Mouse (Mus musculus) embryonic facial prominence, embryonic 14.5 days (tissue): ENCODE data around the gene Prap1. TPM values are rescaled to one million over a fixed set of nuclear protein-coding genes. Genes with fewer than 3 reads are reported as not detected.

Experiments
- ATAC-seq: fragments of 200-750 bp; cut with Nextera tagmentation; 2 replicates; pipeline ENCODE4 v1.8.0; 2017; ENCODE audit warnings: low read depth, moderate number of reproducible peaks, moderate TSS enrichment
- DNase-seq: peaks from one replicate; pipeline ENCODE4 v3.0.0-alpha.2; 2015; ENCODE audit warnings: low spot score
- H3K27ac ChIP-seq: fragments of 300-500 bp; sonication (generic); replicated peaks from 2 replicates; pipeline ENCODE4 v1.5.1; 2014; ENCODE audit warnings: low read depth, mild to moderate bottlenecking, low read length, moderate library complexity
- H3K27me3 ChIP-seq: fragments of 300-500 bp; sonication (generic); replicated peaks from 2 replicates; pipeline ENCODE4 v1.6.1; 2014; ENCODE audit warnings: low read length; ENCODE audit not compliant: control insufficient read depth, insufficient read depth
- H3K36me3 ChIP-seq: fragments of 300-500 bp; sonication (generic); 2 replicates; pipeline ENCODE4 v1.6.1; 2014; ENCODE audit warnings: low read length, mixed read lengths; ENCODE audit not compliant: control insufficient read depth, insufficient read depth
- H3K4me1 ChIP-seq: fragments of 300-500 bp; sonication (generic); 2 replicates; pipeline ENCODE4 v1.6.1; 2014; ENCODE audit warnings: antibody characterized with exemption, low read length; ENCODE audit not compliant: control insufficient read depth, insufficient read depth
- H3K4me2 ChIP-seq: fragments of 300-500 bp; sonication (generic); 2 replicates; pipeline ENCODE4 v1.6.1; 2014; ENCODE audit warnings: low read depth, mild to moderate bottlenecking, low read length, moderate library complexity, mixed read lengths
- H3K4me3 ChIP-seq: fragments of 300-500 bp; sonication (generic); 2 replicates; pipeline ENCODE4 v1.5.1; 2014; ENCODE audit warnings: low read depth, mild to moderate bottlenecking, low read length
- H3K9ac ChIP-seq: fragments of 300-500 bp; sonication (generic); 2 replicates; pipeline ENCODE4 v1.6.1; 2014; ENCODE audit warnings: low read depth, mild to moderate bottlenecking, low read length, moderate library complexity, mixed read lengths
- H3K9me3 ChIP-seq: fragments of 300-500 bp; sonication (generic); 2 replicates; pipeline ENCODE4 v1.6.1; 2016; ENCODE audit warnings: low read length; ENCODE audit not compliant: control insufficient read depth
- WGBS: fragments of 180-500 bp; shearing (Covaris S2); extraction: QIAGEN DNeasy Blood & Tissue Kit; methylation state at CpG from one replicate; pipeline ENCODE4 v1.1.7; 2014; 5-methylcytosine and 5-hydroxymethylcytosine counted together
- polyA plus RNA-seq: library from polyadenylated mRNA; unstranded; fragments of >200 nt; fragmentation: Nextera tagmentation; extraction: Ambion mirVana; gene quantifications from 2 replicates; pipeline ENCODE4 v1.2.1, GENCODE M21; 2014

Prap1 gene
- polyA plus RNA-seq, 1 experiment from 2014 or later, result 0.60 TPM

GRCm38 (mm10) chr7:140098466-140098865 lies 5.3 kb downstream of the Prap1 start:
- Histone ChIP-seq H3K4me2 (no peak overlapping the region), H3K4me3 (no peak overlapping the region), H3K4me1 (peaks cover 5% of the 10 kb centered on the region; the same call in 1 of the 2 replicates), H3K27me3 (no peaks in the 10 kb centered on the region), H3K36me3 (no peaks in the 10 kb centered on the region), H3K27ac (no peak overlapping the region), H3K9ac (no peak overlapping the region), H3K9me3 (no peaks in the 10 kb centered on the region)
- ATAC-seq, result no peak
- 100% methylated on average over 1 of the region's 1 CpGs for WGBS
- DNase-seq, result no peak

- DNase-seq (no peak), ATAC-seq (0 out of 2 replicates have a peak, but pooled peaks have one; percentile 16)
- Histone ChIP-seq H3K27ac (no peak overlapping the region), H3K36me3 (peaks cover 17% of the 10 kb centered on the region), H3K27me3 (no peaks in the 10 kb centered on the region), H3K9me3 (no peaks in the 10 kb centered on the region), H3K4me3 (peak overlapping the region; percentile 48), H3K9ac (peak overlapping the region; percentile 67), H3K4me2 (peak overlapping the region; percentile 76), H3K4me1 (peaks cover 5% of the 10 kb centered on the region; the same call in 1 of the 2 replicates)
- WGBS, result 74% methylated on average over 10 of the region's 10 CpGs
Measured at GRCm38 (mm10) chr7:140101498-140101897, 8.3 kb downstream of the Prap1 start.

- DNase-seq, result peak; percentile 89
- H3K27me3 ChIP-seq, result no peaks in the 10 kb centered on the region
- peak within 1 kb of the TSS; percentile 67 for H3K9ac ChIP-seq
- peak within 1 kb of the TSS; percentile 48 for H3K4me3 ChIP-seq
- no peak within 1 kb of the TSS for H3K27ac ChIP-seq
- ATAC-seq, result peak; percentile 94
- WGBS, result under 1% methylated on average over 26 of the region's 30 CpGs
- H3K4me1 ChIP-seq, result peaks cover 5% of the 10 kb centered on the region; the same call in 1 of the 2 replicates
- peak within 1 kb of the TSS; percentile 76 for H3K4me2 ChIP-seq
- peaks cover 22% of the 10 kb centered on the region for H3K36me3 ChIP-seq
- no peaks in the 10 kb centered on the region for H3K9me3 ChIP-seq
Measured at GRCm38 (mm10) chr7:140101993-140102860, 9.0 kb downstream of the Prap1 start, which contains the start of gene Fuom. Gene Fuom, minus strand, starts transcription at chr7:140102441.

- no peak for ATAC-seq
- Histone ChIP-seq H3K4me1 (peaks cover 5% of the 10 kb centered on the region; the same call in 1 of the 2 replicates), H3K27ac (no peak overlapping the region), H3K9me3 (no peaks in the 10 kb centered on the region), H3K36me3 (peaks cover 40% of the 10 kb centered on the region), H3K27me3 (no peaks in the 10 kb centered on the region), H3K4me3 (no peak overlapping the region), H3K4me2 (no peak overlapping the region), H3K9ac (no peak overlapping the region)
- DNase-seq, result no peak
- 55% methylated on average over 4 of the region's 4 CpGs for WGBS
Measured at GRCm38 (mm10) chr7:140104009-140104408, 10.8 kb downstream of the Prap1 start.

GRCm38 (mm10) chr7:140111943-140112342 lies 18.7 kb downstream of the Prap1 start:
- Histone ChIP-seq H3K9me3 (no peaks in the 10 kb centered on the region), H3K27ac (no peak overlapping the region), H3K4me3 (no peak overlapping the region), H3K4me1 (no peaks in the 10 kb centered on the region), H3K9ac (no peak overlapping the region), H3K27me3 (no peaks in the 10 kb centered on the region), H3K4me2 (no peak overlapping the region), H3K36me3 (peaks cover 56% of the 10 kb centered on the region)
- WGBS, result 61% methylated on average over 3 of the region's 3 CpGs
- peak; percentile 63 for DNase-seq
- peak; percentile 34; the same call in 1 of the 2 replicates for ATAC-seq

- no peaks in the 10 kb centered on the region for H3K4me1 ChIP-seq
- WGBS, result under 1% methylated on average over 22 of the region's 23 CpGs
- peak within 1 kb of the TSS; percentile 85 for H3K27ac ChIP-seq
- peak; percentile 79 for ATAC-seq
- peak within 1 kb of the TSS; percentile 89 for H3K4me2 ChIP-seq
- DNase-seq, result peak; percentile 86
- no peaks in the 10 kb centered on the region for H3K27me3 ChIP-seq
- H3K36me3 ChIP-seq, result peaks cover 18% of the 10 kb centered on the region
- peak within 1 kb of the TSS; percentile 82 for H3K4me3 ChIP-seq
- no peaks in the 10 kb centered on the region for H3K9me3 ChIP-seq
- H3K9ac ChIP-seq, result peak within 1 kb of the TSS; percentile 80
Measured at GRCm38 (mm10) chr7:140115583-140116328, 22.6 kb downstream of the Prap1 start, which contains the start of gene Paox. Gene Paox, plus strand, starts transcription at chr7:140115799.

- ATAC-seq, result peak; percentile 94
- Histone ChIP-seq H3K4me2 (peak within 1 kb of the TSS; percentile 89), H3K27ac (peak within 1 kb of the TSS; percentile 85), H3K9me3 (no peaks in the 10 kb centered on the region), H3K4me1 (no peaks in the 10 kb centered on the region), H3K9ac (peak within 1 kb of the TSS; percentile 80), H3K4me3 (peak within 1 kb of the TSS; percentile 82), H3K36me3 (peaks cover 14% of the 10 kb centered on the region; the same call in 1 of the 2 replicates), H3K27me3 (no peaks in the 10 kb centered on the region)
- WGBS, result 5% methylated on average over 22 of the region's 28 CpGs
- peak; percentile 94 for DNase-seq
Measured at GRCm38 (mm10) chr7:140116329-140117054, 23.3 kb downstream of the Prap1 start, which contains the start of gene Echs1. Gene Echs1, minus strand, starts transcription at chr7:140116476.

GRCm38 (mm10) chr7:140120484-140120883 lies 27.3 kb downstream of the Prap1 start:
- Histone ChIP-seq H3K4me2 (no peak overlapping the region), H3K9me3 (no peaks in the 10 kb centered on the region), H3K4me3 (no peak overlapping the region), H3K36me3 (no peaks in the 10 kb centered on the region), H3K27ac (no peak overlapping the region), H3K4me1 (no peaks in the 10 kb centered on the region), H3K9ac (no peak overlapping the region), H3K27me3 (no peaks in the 10 kb centered on the region)
- 91% methylated on average over 2 of the region's 2 CpGs for WGBS
- no peak for ATAC-seq
- no peak for DNase-seq
